ENCODE assay signal across 24 mouse cellular contexts in genomic region chr9:71799598-71799997, GRCm38 (mm10). TPM values are rescaled to one million over a fixed set of nuclear protein-coding genes. Genes with fewer than 3 reads are reported as not detected.
A peak's percentile ranks its signal among the peaks of the same experiment; 100 is the strongest.
DNase-seq lines count a peak whose midpoint lies in the region; ATAC-seq and TF ChIP-seq lines count a peak whose summit lies in the region.
"Had no signal": no experiment of that assay in that cellular context is flagged by ENCODE, and none has a peak within 500 bp of the region (broad histone marks: within the 10 kb centered on the region; RNA-seq: fewer than 3 reads in every experiment).

No protein-coding gene starts in this region.

- no peak for TF ChIP-seq POLR2A in kidney, adult 2 months (IDR thresholded peaks at IDR 0.05; ENCODE audit: low read depth, low read length)

- ATAC-seq in kidney, embryonic 15.5 days (replicated peaks; ENCODE audit: low FRiP score): no peak
- ATAC-seq: activated CD4-positive, CD25-positive, alpha-beta regulatory T cell, adult 4 months; forebrain, embryonic 13.5 days; forebrain, embryonic 16.5 days; hindbrain, embryonic 16.5 days had no signal

- no peaks in the 10 kb centered on the region for H3K27me3 ChIP-seq in kidney, adult 2 months (replicated peaks; ENCODE audit: control insufficient read depth, insufficient read depth, low read length)
- no peaks in the 10 kb centered on the region for H3K27me3 ChIP-seq in kidney, embryonic 15.5 days
- H3K27me3 ChIP-seq: forebrain, embryonic 13.5 days; hindbrain, embryonic 13.5 days had no signal

- no peak overlapping the region for H3K4me2 ChIP-seq in kidney, embryonic 15.5 days
- H3K4me2 ChIP-seq: forebrain, embryonic 13.5 days; heart, embryonic 12.5 days; heart, embryonic 15.5 days; hindbrain, embryonic 13.5 days had no signal

- peaks cover 5% of the 10 kb centered on the region for H3K4me1 ChIP-seq in kidney, adult 2 months (ENCODE audit: control insufficient read depth, insufficient read depth, low read length)
- H3K4me1 ChIP-seq in kidney, embryonic 15.5 days: peaks cover 12% of the 10 kb centered on the region
- H3K4me1 ChIP-seq: forebrain, embryonic 13.5 days had no signal

- no peaks in the 10 kb centered on the region for H3K9me3 ChIP-seq in kidney, embryonic 15.5 days (replicated peaks)
- H3K9me3 ChIP-seq: forebrain, embryonic 10.5 days; forebrain, embryonic 13.5 days; heart, embryonic 12.5 days; heart, embryonic 15.5 days; hindbrain, embryonic 10.5 days; hindbrain, embryonic 13.5 days had no signal

- TF ChIP-seq CTCF in kidney, adult 2 months (conservative IDR thresholded peaks at IDR 0.05; ENCODE audit: insufficient read depth, insufficient read length, low read depth, low read length): no peak

- WGBS in kidney, adult 2 months: 70% methylated on average over 5 of the region's 5 CpGs
- 79% methylated on average over 5 of the region's 5 CpGs for WGBS in kidney, embryonic 15.5 days

- H3K27ac ChIP-seq in kidney, adult 2 months (ENCODE audit: insufficient read depth, low read depth, low read length): peak overlapping the region; percentile 28; the same call in 1 of the 2 replicates
- H3K27ac ChIP-seq in kidney, embryonic 15.5 days: no peak overlapping the region
- H3K27ac ChIP-seq: forebrain, embryonic 10.5 days; forebrain, embryonic 13.5 days; heart, embryonic 15.5 days; hindbrain, embryonic 10.5 days; hindbrain, embryonic 13.5 days had no signal

- H3K36me3 ChIP-seq in kidney, adult 2 months (ENCODE audit: control insufficient read depth, insufficient read depth, low read length): no peaks in the 10 kb centered on the region
- H3K36me3 ChIP-seq in kidney, embryonic 15.5 days: no peaks in the 10 kb centered on the region
- H3K36me3 ChIP-seq: forebrain, embryonic 10.5 days; heart, embryonic 12.5 days; heart, embryonic 15.5 days; hindbrain, embryonic 10.5 days; hindbrain, embryonic 13.5 days had no signal

- DNase-seq in heart, adult 11 months: peak; percentile 71
- no peak for DNase-seq in heart, adult 9 months (ENCODE audit: low spot score in 2 of 2)
- peak; percentile 66 for DNase-seq in kidney, adult 2 months
- DNase-seq in kidney, postnatal 14 days: peak; percentile 33
- DNase-seq in adrenal gland, postnatal 4 days (ENCODE audit: low spot score in 2 of 2): no peak
- DNase-seq: adrenal gland, adult 8-10 months; adrenal gland, postnatal 25 days; cerebellum, adult 18-20 months; cerebellum, adult 9-10 months; cerebellum, postnatal 14 days; gastrocnemius, postnatal 10 days; gastrocnemius, postnatal 36 days; heart, postnatal 36 days had no signal

- no peak overlapping the region for H3K4me3 ChIP-seq in kidney, adult 2 months (ENCODE audit: insufficient read depth, low read depth, low read length)
- no peak overlapping the region for H3K4me3 ChIP-seq in kidney, embryonic 15.5 days (replicated peaks)
- H3K4me3 ChIP-seq: forebrain, embryonic 10.5 days; forebrain, embryonic 13.5 days; heart, embryonic 12.5 days; heart, embryonic 15.5 days; hindbrain, embryonic 10.5 days; hindbrain, embryonic 13.5 days had no signal

- no peak overlapping the region for H3K9ac ChIP-seq in kidney, embryonic 15.5 days
- H3K9ac ChIP-seq: forebrain, embryonic 13.5 days; heart, embryonic 12.5 days; heart, embryonic 15.5 days; hindbrain, embryonic 13.5 days had no signal

RNA-seq across cellular contexts. Expression of gene Cgnl1, which starts 28.2 kb away (rescaled TPM):
- polyA plus RNA-seq in kidney, adult 2 months (2012; rRNA removed): 86.3 and 105 TPM in 2 replicates
- 27.3 and 30.6 TPM in 2 replicates for polyA plus RNA-seq in kidney, embryonic 15.5 days (2015; fragmentation: Nextera tagmentation; extraction: Ambion mirVana)
- 10 to 100 TPM; 49.1 to 68.6 TPM for total RNA-seq in adrenal gland, postnatal 4 days (2021)
- total RNA-seq: granulocyte monocyte progenitor cell, adult 5-6 weeks had no signal
- polyA plus RNA-seq: activated CD4-positive, CD25-positive, alpha-beta regulatory T cell, adult 4 months had no signal

Comparison
In these comparisons a context has a peak if more than half of its experiments do, and no peak if none do; other contexts are left out.
1. DNase-seq: peak in heart, adult 11 months (single experiment), kidney, adult 2 months (single experiment) and kidney, postnatal 14 days (single experiment); none in heart, adult 9 months (0 of 2) and adrenal gland, postnatal 4 days (0 of 2).